16 mouse cellular contexts compared by ENCODE assay signal in genomic region chr11:5012213-5012715, GRCm38 (mm10). TPM values are rescaled to one million over a fixed set of nuclear protein-coding genes. Genes with fewer than 3 reads are reported as not detected.
A peak's percentile ranks its signal among the peaks of the same experiment; 100 is the strongest.
DNase-seq lines count a peak whose midpoint lies in the region; ATAC-seq and TF ChIP-seq lines count a peak whose summit lies in the region.
"Had no signal": no experiment of that assay in that cellular context is flagged by ENCODE, and none has a peak within 500 bp of the region (broad histone marks: within the 10 kb centered on the region; RNA-seq: fewer than 3 reads in every experiment).

No protein-coding gene starts in this region.

- no peak for ATAC-seq in heart, embryonic 13.5 days (ENCODE audit: extremely low read depth, insufficient number of reproducible peaks, low FRiP score, low TSS enrichment)
- ATAC-seq in granulocyte monocyte progenitor cell, adult 5-6 weeks (replicated peaks; ENCODE audit: poor library complexity, severe bottlenecking) = peak; percentile 66
- ATAC-seq in liver, postnatal 0 days = peak; percentile 14; the same call in 1 of the 2 replicates
- ATAC-seq in CD4-positive, CD25-positive, alpha-beta regulatory T cell, adult 4 months = no peak
- ATAC-seq: forebrain, embryonic 13.5 days; midbrain, embryonic 15.5 days had no signal

- H3K27me3 ChIP-seq in heart, embryonic 13.5 days (replicated peaks) = no peaks in the 10 kb centered on the region
- no peaks in the 10 kb centered on the region for H3K27me3 ChIP-seq in liver, postnatal 0 days (ENCODE audit: insufficient read depth, low read length)
- H3K27me3 ChIP-seq in forebrain, embryonic 10.5 days (ENCODE audit: poor library complexity, severe bottlenecking) = no peaks in the 10 kb centered on the region
- H3K27me3 ChIP-seq: forebrain, embryonic 13.5 days; kidney, embryonic 15.5 days; midbrain, embryonic 15.5 days had no signal

- intact Hi-C loops in heart, postnatal 14 days (cut with DNase I) = no loop called here

- H3K36me3 ChIP-seq in heart, embryonic 13.5 days = peaks cover 72% of the 10 kb centered on the region
- H3K36me3 ChIP-seq in liver, postnatal 0 days (replicated peaks; ENCODE audit: insufficient read depth, low read length) = peaks cover 57% of the 10 kb centered on the region
- H3K36me3 ChIP-seq in forebrain, embryonic 10.5 days (replicated peaks) = peaks cover 72% of the 10 kb centered on the region

- no peak for TF ChIP-seq CTCF in liver, postnatal 0 days (IDR thresholded peaks at IDR 0.05; ENCODE audit: low read depth)

- WGBS in heart, embryonic 13.5 days = 69% methylated on average over 5 of the region's 5 CpGs
- 53% methylated on average over 5 of the region's 5 CpGs for WGBS in liver, postnatal 0 days (ENCODE audit: insufficient replicate concordance)
- 85% methylated on average over 5 of the region's 5 CpGs for WGBS in forebrain, embryonic 10.5 days

- H3K4me2 ChIP-seq in heart, embryonic 13.5 days = no peak overlapping the region
- H3K4me2 ChIP-seq in liver, postnatal 0 days (ENCODE audit: low read depth, low read length) = no peak overlapping the region; the same call in 1 of the 2 replicates
- H3K4me2 ChIP-seq: forebrain, embryonic 13.5 days; kidney, embryonic 15.5 days; midbrain, embryonic 15.5 days had no signal

- no peak overlapping the region for H3K4me3 ChIP-seq in heart, embryonic 13.5 days
- H3K4me3 ChIP-seq in liver, postnatal 0 days (ENCODE audit: low read depth, low read length) = no peak overlapping the region
- no peak overlapping the region for H3K4me3 ChIP-seq in forebrain, embryonic 10.5 days
- H3K4me3 ChIP-seq: forebrain, embryonic 13.5 days; hindbrain, embryonic 10.5 days; kidney, embryonic 15.5 days; midbrain, embryonic 15.5 days had no signal

- no peak for DNase-seq in heart, postnatal 14 days
- DNase-seq in Muller cell, postnatal 12 days (ENCODE audit: inconsistent ontology term) = peak; percentile 18
- DNase-seq in liver, postnatal 0 days = peak; percentile 31
- DNase-seq in forebrain, embryonic 10.5 days (ENCODE audit: extremely low spot score, low spot score) = no peak
- DNase-seq: adrenal gland, adult 8-10 months; cerebellum, adult 9-10 months; gastrocnemius, postnatal 10 days; lung, postnatal 36 days had no signal

- peak overlapping the region; percentile 50 for H3K27ac ChIP-seq in heart, embryonic 13.5 days (replicated peaks)
- H3K27ac ChIP-seq in liver, postnatal 0 days (ENCODE audit: low read depth) = peak overlapping the region; percentile 66
- no peak overlapping the region for H3K27ac ChIP-seq in forebrain, embryonic 10.5 days
- H3K27ac ChIP-seq: forebrain, embryonic 13.5 days; hindbrain, embryonic 10.5 days; kidney, embryonic 15.5 days; midbrain, embryonic 15.5 days had no signal

- peaks cover 19% of the 10 kb centered on the region for H3K4me1 ChIP-seq in heart, embryonic 13.5 days
- H3K4me1 ChIP-seq in liver, postnatal 0 days (ENCODE audit: insufficient read depth) = peaks cover 27% of the 10 kb centered on the region
- H3K4me1 ChIP-seq in forebrain, embryonic 10.5 days = no peaks in the 10 kb centered on the region
- H3K4me1 ChIP-seq: forebrain, embryonic 13.5 days; hindbrain, embryonic 10.5 days; kidney, embryonic 15.5 days; midbrain, embryonic 15.5 days had no signal

- no peak; the same call in 1 of the 2 replicates for TF ChIP-seq EP300 in liver, postnatal 0 days (IDR thresholded peaks at IDR 0.05; ENCODE audit: low read depth)

- no peak overlapping the region for H3K9ac ChIP-seq in heart, embryonic 13.5 days
- H3K9ac ChIP-seq in liver, postnatal 0 days (replicated peaks) = 0 out of 2 replicates have a peak overlapping the region, but pooled peaks have one; percentile 30
- H3K9ac ChIP-seq: forebrain, embryonic 13.5 days; kidney, embryonic 15.5 days; liver, embryonic 14.5 days; midbrain, embryonic 15.5 days had no signal

- no peaks in the 10 kb centered on the region for H3K9me3 ChIP-seq in heart, embryonic 13.5 days
- H3K9me3 ChIP-seq in liver, postnatal 0 days (ENCODE audit: low read length) = no peaks in the 10 kb centered on the region
- H3K9me3 ChIP-seq in forebrain, embryonic 10.5 days = no peaks in the 10 kb centered on the region
- H3K9me3 ChIP-seq: forebrain, embryonic 13.5 days; hindbrain, embryonic 10.5 days; kidney, embryonic 15.5 days; midbrain, embryonic 15.5 days had no signal

RNA-seq across cellular contexts. Expression of gene Ap1b1, which starts 25.6 kb away (rescaled TPM):
- 41.2 and 42.6 TPM in 2 replicates for polyA plus RNA-seq in heart, embryonic 13.5 days (2015; fragmentation: Nextera tagmentation; extraction: Ambion mirVana)
- 10 to 100 TPM; 48.9 to 51.7 TPM for total RNA-seq in heart, postnatal 14 days (2021)
- total RNA-seq in granulocyte monocyte progenitor cell, adult 5-6 weeks (2014; fragmentation: Nextera tagmentation) = 44.9 and 46.4 TPM in 2 replicates
- total RNA-seq in granulocyte monocyte progenitor cell, adult 5-6 weeks (2017) = 23.4 and 35.8 TPM in 2 replicates
- polyA plus RNA-seq in liver, postnatal 0 days (2015; fragmentation: Nextera tagmentation; extraction: Ambion mirVana) = 40.7 and 46.3 TPM in 2 replicates
- 10 to 100 TPM; 43.6 to 77.5 TPM for polyA plus RNA-seq in CD4-positive, CD25-positive, alpha-beta regulatory T cell, adult 4 months (2017; shearing (Covaris generic))
- polyA plus RNA-seq in forebrain, embryonic 10.5 days (2016; fragmentation: Nextera tagmentation; extraction: Ambion mirVana) = 61.5 and 64.3 TPM in 2 replicates

RNA-seq across cellular contexts. Expression of gene Rasl10a, which starts 45.7 kb away (rescaled TPM):
- 0.59 and 0.70 TPM in 2 replicates for polyA plus RNA-seq in heart, embryonic 13.5 days (2015; fragmentation: Nextera tagmentation; extraction: Ambion mirVana)
- total RNA-seq in heart, postnatal 14 days (2021) = 1 to 10 TPM; 3.7 to 4.4 TPM
- not detected in 2 replicates for total RNA-seq in granulocyte monocyte progenitor cell, adult 5-6 weeks (2014; fragmentation: Nextera tagmentation)
- total RNA-seq in granulocyte monocyte progenitor cell, adult 5-6 weeks (2017) = not detected in 2 replicates
- 0.58 and 0.66 TPM in 2 replicates for polyA plus RNA-seq in liver, postnatal 0 days (2015; fragmentation: Nextera tagmentation; extraction: Ambion mirVana)
- polyA plus RNA-seq in CD4-positive, CD25-positive, alpha-beta regulatory T cell, adult 4 months (2017; shearing (Covaris generic)) = not detected
- polyA plus RNA-seq in forebrain, embryonic 10.5 days (2016; fragmentation: Nextera tagmentation; extraction: Ambion mirVana) = 0.60 and 0.77 TPM in 2 replicates
- polyA plus RNA-seq: forebrain, embryonic 13.5 days had no signal

RNA-seq across cellular contexts. Expression of gene Gas2l1, which starts 52.9 kb away (rescaled TPM):
- polyA plus RNA-seq in heart, embryonic 13.5 days (2015; fragmentation: Nextera tagmentation; extraction: Ambion mirVana) = 21.0 TPM in 2 replicates
- total RNA-seq in heart, postnatal 14 days (2021) = 10 to 100 TPM; 17.8 to 18.7 TPM
- 1.0 TPM in 1 of 2 replicates, not detected in the other for total RNA-seq in granulocyte monocyte progenitor cell, adult 5-6 weeks (2014; fragmentation: Nextera tagmentation)
- total RNA-seq in granulocyte monocyte progenitor cell, adult 5-6 weeks (2017) = 1.2 and 1.3 TPM in 2 replicates
- 14.9 TPM in 2 replicates for polyA plus RNA-seq in liver, postnatal 0 days (2015; fragmentation: Nextera tagmentation; extraction: Ambion mirVana)
- under 1 TPM; 0.35 to 0.71 TPM for polyA plus RNA-seq in CD4-positive, CD25-positive, alpha-beta regulatory T cell, adult 4 months (2017; shearing (Covaris generic))
- 20.0 and 20.9 TPM in 2 replicates for polyA plus RNA-seq in forebrain, embryonic 10.5 days (2016; fragmentation: Nextera tagmentation; extraction: Ambion mirVana)

Comparison
In these comparisons a context has a peak if more than half of its experiments do, and no peak if none do; other contexts are left out.
1. ATAC-seq: peak in granulocyte monocyte progenitor cell, adult 5-6 weeks (single experiment) and liver, postnatal 0 days (single experiment); none in heart, embryonic 13.5 days (single experiment) and CD4-positive, CD25-positive, alpha-beta regulatory T cell, adult 4 months (single experiment).
2. DNase-seq: peak in Muller cell, postnatal 12 days (single experiment) and liver, postnatal 0 days (single experiment); none in heart, postnatal 14 days (0 of 2) and forebrain, embryonic 10.5 days (single experiment).